Mouse (Mus musculus): ENCODE results near the gene Olfr1491. TPM values are rescaled to one million over a fixed set of nuclear protein-coding genes. Genes with fewer than 3 reads are reported as not detected.

Olfr1491 gene
- not detected for total RNA-seq (2021)

- no peak for DNase-seq (ENCODE audit: low spot score in 2 of 2)
- intact Hi-C loops (cut with DNase I) = no loop called here
Measured at GRCm38 (mm10) chr19:13696968-13697367, at the start of gene Olfr1491. Gene Olfr1491, plus strand, starts transcription at chr19:13697268.

DNA sequence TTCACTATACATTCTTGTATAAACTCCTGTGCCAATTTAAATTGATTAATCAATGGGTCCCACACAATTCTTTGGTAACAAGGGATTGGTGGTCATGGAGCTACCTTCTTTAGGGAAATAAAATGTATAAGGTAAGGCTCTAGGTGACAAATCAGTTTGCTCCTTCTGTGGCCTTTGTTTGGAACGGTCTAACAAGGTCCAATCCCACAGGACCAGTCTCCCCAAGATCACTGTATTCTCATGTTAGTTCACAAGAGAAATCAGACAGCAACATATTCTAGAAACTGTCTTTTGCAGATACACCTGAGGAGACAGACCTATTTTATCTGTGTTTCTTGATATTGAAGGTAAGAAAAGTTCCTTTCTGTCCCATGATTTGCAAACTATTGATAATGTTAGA is 46.3 kb upstream of the Olfr1491 start, which contains the start of gene Olfr1490:
Gene Olfr1490, plus strand, starts transcription at position 301 of the 400 bp plus-strand sequence.
- intact Hi-C loops (cut with DNase I) = no loop called here
- no peak for DNase-seq (ENCODE audit: low spot score in 2 of 2)

DNA sequence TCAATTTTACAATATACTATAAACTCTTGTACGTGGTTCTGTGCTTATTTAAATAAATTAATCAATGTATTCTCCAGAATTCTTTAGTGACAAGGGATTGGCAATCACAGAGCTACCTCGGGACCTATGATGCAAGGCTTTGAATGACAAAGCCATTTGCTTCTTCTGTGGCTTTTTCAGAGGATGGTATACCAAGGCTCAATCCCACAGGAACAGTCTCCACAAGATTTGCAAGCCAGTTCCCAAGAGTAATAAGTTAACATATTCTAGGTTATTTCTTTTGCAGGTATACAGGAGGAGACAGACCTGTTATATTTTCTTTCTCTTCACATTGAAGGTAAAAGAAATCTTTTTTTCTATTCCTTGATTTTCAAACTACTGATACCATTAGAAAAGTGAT is 25.9 kb downstream of the Olfr1491 start, which contains the start of gene Olfr1493-ps1:
Gene Olfr1493-ps1, plus strand, starts transcription at position 301 of the 400 bp plus-strand sequence.
- intact Hi-C loops (cut with DNase I) = no loop called here
- no peak for DNase-seq (ENCODE audit: low spot score in 2 of 2)

- intact Hi-C loops (cut with DNase I) = no loop called here
- no peak for DNase-seq (ENCODE audit: low spot score in 2 of 2)
Measured at GRCm38 (mm10) chr19:13739428-13739827, 42.4 kb downstream of the Olfr1491 start, which contains the start of gene Olfr1494. Gene Olfr1494, plus strand, starts transcription at chr19:13739728.

DNA sequence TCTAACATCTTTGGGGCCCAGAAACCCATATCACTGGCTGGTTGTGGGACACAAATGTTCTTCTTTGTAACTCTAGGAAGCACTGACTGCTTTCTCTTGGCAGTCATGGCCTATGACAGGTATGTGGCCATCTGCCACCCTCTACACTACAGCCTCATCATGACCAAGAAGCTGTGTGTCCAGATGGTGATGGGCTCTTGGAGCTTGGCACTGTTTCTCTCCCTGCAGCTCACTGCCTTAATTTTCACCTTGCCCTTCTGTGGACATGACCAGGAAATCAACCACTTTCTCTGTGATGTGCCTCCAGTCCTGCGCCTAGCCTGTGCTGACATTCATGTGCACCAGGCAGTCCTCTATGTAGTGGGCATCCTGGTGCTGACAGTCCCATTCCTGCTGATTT is 52.3 kb downstream of the Olfr1491 start:
- no peak for DNase-seq (ENCODE audit: low spot score in 2 of 2)
- intact Hi-C loops (cut with DNase I) = loop anchor here (10.0 kb wide), 1 partner anchor 145 kb away; the partner anchor contains the start of gene Olfr1504

Other genes with a start within 250 kb of the Olfr1491 start
- gene Olfr1472, start 241.2 kb upstream of the Olfr1491 start, total RNA-seq (2021) = not detected
- not detected for gene Olfr1474, start 227.7 kb upstream of the Olfr1491 start, total RNA-seq (2021)
- gene Olfr1475, start 217.1 kb upstream of the Olfr1491 start, total RNA-seq (2021) = not detected
- gene Olfr1477, start 196.7 kb upstream of the Olfr1491 start, total RNA-seq (2021) = not detected
- gene Olfr1480, start 169.4 kb upstream of the Olfr1491 start, total RNA-seq (2021) = not detected
- gene Olfr1484, start 113.8 kb upstream of the Olfr1491 start, total RNA-seq (2021) = not detected
- gene Olfr1487, start 79.9 kb upstream of the Olfr1491 start, total RNA-seq (2021) = not detected
- not detected for gene Olfr1489, start 65.6 kb upstream of the Olfr1491 start, total RNA-seq (2021)
- gene Olfr1490, start 46.2 kb upstream of the Olfr1491 start, total RNA-seq (2021) = not detected
- gene Olfr1493-ps1, start 26.0 kb downstream of the Olfr1491 start, total RNA-seq (2021) = not detected
- not detected for gene Olfr1494, start 42.5 kb downstream of the Olfr1491 start, total RNA-seq (2021)
- not detected for gene Olfr1495, start 67.3 kb downstream of the Olfr1491 start, total RNA-seq (2021)
- not detected for gene Olfr1496, start 80.6 kb downstream of the Olfr1491 start, total RNA-seq (2021)
- gene Olfr1497, start 100.9 kb downstream of the Olfr1491 start, total RNA-seq (2021) = not detected
- gene Olfr1499, start 122.2 kb downstream of the Olfr1491 start, total RNA-seq (2021) = not detected
- gene Olfr1500, start 133.2 kb downstream of the Olfr1491 start, total RNA-seq (2021) = not detected
- gene Olfr1501, start 153.4 kb downstream of the Olfr1491 start, total RNA-seq (2021) = not detected
- gene Olfr1502, start 164.5 kb downstream of the Olfr1491 start, total RNA-seq (2021) = not detected
- gene Olfr1504, start 200.7 kb downstream of the Olfr1491 start, total RNA-seq (2021) = not detected
- not detected for gene Olfr1505, start 216.3 kb downstream of the Olfr1491 start, total RNA-seq (2021)

All from left cerebral cortex, postnatal 25 days (tissue).